Mouse (Mus musculus): Measurements from ENCODE around the gene Sdk1. TPM values are rescaled to one million over a fixed set of nuclear protein-coding genes. Genes with fewer than 3 reads are reported as not detected.

The Sdk1 gene
- total and polyA plus RNA-seq, 2 experiments from 2014 or later, result 0.59 to 8.4 TPM

DNA sequence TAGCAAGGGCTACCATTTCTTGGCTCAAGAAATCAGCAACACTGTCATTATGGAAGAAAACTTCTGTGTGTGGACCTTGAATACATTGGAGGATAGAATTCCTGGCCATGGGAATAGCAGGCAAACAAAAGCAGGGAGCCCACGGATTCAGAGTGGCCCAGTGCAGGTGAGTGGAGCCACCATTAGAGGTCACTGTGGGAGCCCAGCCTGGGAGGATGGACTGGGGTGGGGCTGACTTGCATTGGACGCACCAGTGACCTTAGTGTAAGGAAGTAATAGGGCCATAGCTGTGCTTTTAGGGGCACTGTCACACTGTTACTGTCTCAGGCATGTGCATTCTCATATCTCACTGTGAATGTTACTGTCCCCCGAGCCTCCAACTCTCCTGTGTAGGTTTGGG is 1001.3 kb downstream of the Sdk1 start:
- H3K4me3 ChIP-seq (ENCODE audit: low read depth, low read length), result no peak overlapping the region
- no peak overlapping the region for H3K4me2 ChIP-seq (ENCODE audit: low read depth, low read length)
- 33% methylated on average over 3 of the region's 3 CpGs for WGBS
- no peak for DNase-seq (ENCODE audit: low spot score)
- no peaks in the 10 kb centered on the region for H3K27me3 ChIP-seq (ENCODE audit: control insufficient read depth, insufficient read depth, low read length)
- no peak overlapping the region for H3K9ac ChIP-seq (replicated peaks; ENCODE audit: low read depth, low read length)
- no peaks in the 10 kb centered on the region for H3K36me3 ChIP-seq (replicated peaks; ENCODE audit: control insufficient read depth, insufficient read depth, low read length)
- no peak overlapping the region for H3K27ac ChIP-seq (ENCODE audit: low read depth)
- H3K4me1 ChIP-seq (ENCODE audit: control insufficient read depth, insufficient read depth), result no peaks in the 10 kb centered on the region
- ATAC-seq (ENCODE audit: insufficient read depth, low read depth), result no peak
- peaks cover 20% of the 10 kb centered on the region for H3K9me3 ChIP-seq (replicated peaks; ENCODE audit: control insufficient read depth, low read length)
- TF ChIP-seq CTCF (IDR thresholded peaks at IDR 0.05; ENCODE audit: low read depth) (peak; percentile 16; the same call in 1 of the 2 replicates), EP300 (IDR thresholded peaks at IDR 0.05; ENCODE audit: low read depth) (no peak)

DNA sequence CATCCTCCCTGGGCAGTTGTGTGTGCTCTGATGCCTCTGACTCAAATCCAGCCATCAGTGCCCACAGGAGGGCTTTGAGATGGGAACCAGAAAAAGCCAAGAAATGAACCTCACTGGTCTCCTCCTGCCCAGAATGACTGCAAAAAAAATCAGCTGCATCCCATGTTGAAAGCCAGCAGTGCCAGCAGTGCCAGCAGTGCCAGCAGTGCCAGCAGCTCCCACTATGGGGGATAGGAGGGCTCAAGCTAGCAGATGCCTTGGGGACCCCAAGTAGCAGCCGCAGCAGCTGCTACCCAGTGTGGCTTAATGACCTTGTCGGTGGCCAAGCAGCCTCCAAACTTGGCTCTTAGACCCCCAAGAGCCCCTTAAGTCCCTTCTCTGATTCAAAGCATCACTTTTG is 1001.8 kb downstream of the Sdk1 start:
- Histone ChIP-seq H3K27me3 (ENCODE audit: control insufficient read depth, insufficient read depth, low read length) (no peaks in the 10 kb centered on the region), H3K27ac (ENCODE audit: low read depth) (no peak overlapping the region), H3K9me3 (replicated peaks; ENCODE audit: control insufficient read depth, low read length) (peaks cover 24% of the 10 kb centered on the region), H3K4me3 (ENCODE audit: low read depth, low read length) (no peak overlapping the region), H3K9ac (replicated peaks; ENCODE audit: low read depth, low read length) (no peak overlapping the region), H3K4me1 (ENCODE audit: control insufficient read depth, insufficient read depth) (no peaks in the 10 kb centered on the region), H3K4me2 (ENCODE audit: low read depth, low read length) (no peak overlapping the region), H3K36me3 (replicated peaks; ENCODE audit: control insufficient read depth, insufficient read depth, low read length) (no peaks in the 10 kb centered on the region)
- ATAC-seq (ENCODE audit: insufficient read depth, low read depth) (no peak), DNase-seq (ENCODE audit: low spot score) (no peak)
- TF ChIP-seq EP300 (IDR thresholded peaks at IDR 0.05; ENCODE audit: low read depth) (no peak), CTCF (IDR thresholded peaks at IDR 0.05; ENCODE audit: low read depth) (no peak)
- 93% methylated on average over 2 of the region's 2 CpGs for WGBS

DNA sequence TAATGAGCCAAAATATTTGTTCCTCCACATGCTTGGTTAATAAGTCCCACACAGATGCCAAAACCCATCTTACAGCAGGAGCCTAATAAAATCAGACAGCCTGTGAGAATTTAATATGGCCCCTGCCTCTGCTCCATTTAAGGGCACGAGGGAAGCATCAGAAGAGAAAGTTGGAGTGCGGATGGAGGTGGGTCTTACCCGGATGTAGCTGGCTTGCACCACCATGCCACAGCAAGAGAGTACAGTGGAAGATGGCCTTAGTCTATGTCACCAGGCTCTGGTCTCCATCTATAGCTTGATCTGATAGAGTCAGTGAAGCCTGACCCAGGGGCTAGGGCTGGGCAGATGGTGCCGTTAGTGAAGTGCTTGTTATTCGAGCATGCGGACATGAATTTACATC is 1014.9 kb downstream of the Sdk1 start:
- H3K9me3 ChIP-seq (replicated peaks; ENCODE audit: control insufficient read depth, low read length), result no peaks in the 10 kb centered on the region
- WGBS, result 78% methylated on average over 6 of the region's 6 CpGs
- H3K4me3 ChIP-seq (ENCODE audit: low read depth, low read length), result no peak overlapping the region
- no peak overlapping the region for H3K27ac ChIP-seq (ENCODE audit: low read depth)
- H3K9ac ChIP-seq (replicated peaks; ENCODE audit: low read depth, low read length), result no peak overlapping the region
- H3K36me3 ChIP-seq (replicated peaks; ENCODE audit: control insufficient read depth, insufficient read depth, low read length), result no peaks in the 10 kb centered on the region
- ATAC-seq (ENCODE audit: insufficient read depth, low read depth) (no peak), DNase-seq (ENCODE audit: low spot score) (no peak)
- H3K27me3 ChIP-seq (ENCODE audit: control insufficient read depth, insufficient read depth, low read length), result no peaks in the 10 kb centered on the region
- no peaks in the 10 kb centered on the region for H3K4me1 ChIP-seq (ENCODE audit: control insufficient read depth, insufficient read depth)
- H3K4me2 ChIP-seq (ENCODE audit: low read depth, low read length), result no peak overlapping the region
- no peak for TF ChIP-seq CTCF (IDR thresholded peaks at IDR 0.05; ENCODE audit: low read depth)
- TF ChIP-seq EP300 (IDR thresholded peaks at IDR 0.05; ENCODE audit: low read depth), result no peak

DNA sequence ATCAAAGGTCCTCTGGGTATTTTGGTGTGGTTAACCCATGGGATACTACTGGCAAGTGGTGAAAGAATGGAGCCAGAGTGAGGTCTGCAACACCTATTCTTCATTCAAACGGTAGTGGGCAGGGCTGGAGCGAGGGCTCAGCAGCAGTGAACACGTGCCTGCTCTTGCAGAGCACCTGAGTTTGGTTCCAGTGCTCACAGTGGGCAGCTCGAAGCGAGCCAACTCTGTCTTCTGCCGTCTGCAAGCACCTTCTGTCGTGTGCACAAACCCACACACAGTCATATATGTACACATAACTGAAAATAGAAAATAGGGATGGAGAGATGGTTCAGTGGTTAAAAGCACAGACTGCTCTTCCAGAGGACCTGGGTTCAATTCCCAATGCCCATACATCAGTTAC is 1017.4 kb downstream of the Sdk1 start:
- H3K9ac ChIP-seq (replicated peaks; ENCODE audit: low read depth, low read length), result no peak overlapping the region
- H3K27ac ChIP-seq (ENCODE audit: low read depth), result no peak overlapping the region
- no peaks in the 10 kb centered on the region for H3K4me1 ChIP-seq (ENCODE audit: control insufficient read depth, insufficient read depth)
- H3K4me2 ChIP-seq (ENCODE audit: low read depth, low read length), result no peak overlapping the region
- H3K27me3 ChIP-seq (ENCODE audit: control insufficient read depth, insufficient read depth, low read length), result no peaks in the 10 kb centered on the region
- H3K36me3 ChIP-seq (replicated peaks; ENCODE audit: control insufficient read depth, insufficient read depth, low read length), result no peaks in the 10 kb centered on the region
- TF ChIP-seq CTCF (IDR thresholded peaks at IDR 0.05; ENCODE audit: low read depth) (no peak), EP300 (IDR thresholded peaks at IDR 0.05; ENCODE audit: low read depth) (no peak)
- no peaks in the 10 kb centered on the region for H3K9me3 ChIP-seq (replicated peaks; ENCODE audit: control insufficient read depth, low read length)
- 75% methylated on average over 7 of the region's 7 CpGs for WGBS
- DNase-seq (ENCODE audit: low spot score) (no peak), ATAC-seq (ENCODE audit: insufficient read depth, low read depth) (no peak)
- no peak overlapping the region for H3K4me3 ChIP-seq (ENCODE audit: low read depth, low read length)

DNA sequence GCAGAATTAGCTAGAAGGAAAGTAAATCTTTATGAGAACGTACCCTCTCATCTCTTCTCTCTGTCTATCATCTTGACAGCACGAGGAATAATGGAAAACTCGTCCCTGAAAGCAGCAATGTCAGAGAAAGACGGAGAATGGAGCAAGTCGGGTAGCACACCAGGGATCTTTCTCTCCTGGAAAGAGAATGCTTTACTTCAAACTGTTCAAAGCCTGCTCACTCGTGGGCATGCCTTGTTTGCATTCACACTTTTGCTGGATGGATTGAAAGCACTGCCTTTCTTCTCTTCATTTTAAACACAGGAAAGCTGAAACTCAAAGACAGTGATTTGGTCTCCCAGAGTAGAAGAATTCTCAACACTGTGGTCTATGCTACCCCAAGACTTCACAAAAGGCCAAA is 1020.8 kb downstream of the Sdk1 start:
- H3K27me3 ChIP-seq (ENCODE audit: control insufficient read depth, insufficient read depth, low read length), result no peaks in the 10 kb centered on the region
- 0 out of 2 replicates have a peak, but pooled peaks cover 5% of the 10 kb centered on the region for H3K9me3 ChIP-seq (replicated peaks; ENCODE audit: control insufficient read depth, low read length)
- H3K4me3 ChIP-seq (ENCODE audit: low read depth, low read length), result no peak overlapping the region
- TF ChIP-seq CTCF (IDR thresholded peaks at IDR 0.05; ENCODE audit: low read depth) (no peak), EP300 (IDR thresholded peaks at IDR 0.05; ENCODE audit: low read depth) (no peak)
- 43% methylated on average over 6 of the region's 6 CpGs for WGBS
- ATAC-seq (ENCODE audit: insufficient read depth, low read depth) (no peak), DNase-seq (ENCODE audit: low spot score) (no peak)
- no peaks in the 10 kb centered on the region for H3K4me1 ChIP-seq (ENCODE audit: control insufficient read depth, insufficient read depth)
- H3K36me3 ChIP-seq (replicated peaks; ENCODE audit: control insufficient read depth, insufficient read depth, low read length), result no peaks in the 10 kb centered on the region
- no peak overlapping the region for H3K27ac ChIP-seq (ENCODE audit: low read depth)
- H3K4me2 ChIP-seq (ENCODE audit: low read depth, low read length), result no peak overlapping the region
- H3K9ac ChIP-seq (replicated peaks; ENCODE audit: low read depth, low read length), result no peak overlapping the region

Other genes with a start within 250 kb of the Sdk1 start
- gene Card11, start 240.9 kb upstream of the Sdk1 start, total RNA-seq (2014; rRNA removed; ENCODE audit: low replicate concordance), result 0.08 TPM in 1 of 2 replicates, not detected in the other
- gene Card11, start 240.9 kb upstream of the Sdk1 start, polyA plus RNA-seq (2015; fragmentation: Nextera tagmentation; extraction: Ambion mirVana), result 0.30 and 0.45 TPM in 2 replicates

Measured in heart, postnatal 0 days (tissue).